Mouse (Mus musculus): Measurements from ENCODE around the gene Map9.

DNA sequence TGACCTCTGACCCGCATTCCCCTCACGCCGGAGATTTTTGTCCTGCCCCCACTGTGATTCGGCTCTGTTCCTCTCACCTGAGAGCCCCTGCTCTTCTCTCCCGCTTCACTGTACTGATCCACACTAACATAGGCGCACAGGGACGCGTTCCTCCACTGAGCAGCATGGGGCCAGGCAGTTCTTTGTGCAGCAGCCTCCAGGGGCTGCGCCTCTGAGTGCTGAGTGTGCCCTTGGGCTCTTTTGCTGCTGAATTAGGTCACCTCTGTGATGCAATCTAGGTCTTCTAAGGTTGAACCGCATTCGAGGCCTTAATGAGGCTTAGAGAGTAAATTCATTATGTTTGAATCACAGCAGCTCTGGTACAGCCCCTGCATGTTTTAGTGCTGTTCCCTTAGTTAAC lies 24.5 kb downstream of the Map9 start:
- TF ChIP-seq CTCF (IDR thresholded peaks at IDR 0.05; ENCODE audit: low read depth, low read length) (no peak), GATA1 (IDR thresholded peaks at IDR 0.05; ENCODE audit: borderline replicate concordance, low read length) (no peak), POLR2AphosphoS5 (IDR thresholded peaks at IDR 0.05; ENCODE audit: insufficient replicate concordance, low read depth, low read length) (no peak), TAL1 (conservative IDR thresholded peaks at IDR 0.05; ENCODE audit: low read depth, low read length) (no peak)
